Mouse (Mus musculus) gastrocnemius, postnatal 25 days (tissue): ENCODE measurements around the gene Brip1. TPM values are rescaled to one million over a fixed set of nuclear protein-coding genes. Genes with fewer than 3 reads are reported as not detected.

Experiments used
- DNase-seq: peaks from one replicate; pipeline ENCODE4 v3.0.0; 2022
- total RNA-seq, 2 experiments: library from RNA; stranded (reverse); gene quantifications; 1 replicate in 1 of 2; 2 replicates in 1 of 2; pipeline ENCODE4 v1.2.3; 2021

Gene Brip1
- total RNA-seq, 2 experiments from 2014 or later: 0.10 to 0.21 TPM

DNA sequence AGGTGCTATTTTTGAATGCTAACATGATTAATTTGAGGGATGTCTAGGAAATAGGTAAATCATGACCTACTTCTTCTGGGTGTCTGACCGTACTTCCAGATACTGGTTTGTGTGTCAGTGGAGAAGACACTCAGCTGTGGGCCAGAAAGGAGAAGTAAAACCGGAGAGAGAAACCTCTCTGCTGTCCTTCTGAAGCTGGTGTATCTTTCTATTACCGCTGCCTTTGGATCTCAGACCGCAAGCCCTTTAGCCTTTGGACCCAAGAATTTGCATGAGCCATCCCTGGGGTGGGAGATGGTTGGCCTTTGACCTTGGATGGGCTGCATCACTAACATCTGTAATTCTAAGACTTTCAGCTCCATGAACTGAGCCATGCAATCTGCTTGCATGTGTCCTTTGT is 93.7 kb downstream of the Brip1 start:
- no peak for DNase-seq

DNA sequence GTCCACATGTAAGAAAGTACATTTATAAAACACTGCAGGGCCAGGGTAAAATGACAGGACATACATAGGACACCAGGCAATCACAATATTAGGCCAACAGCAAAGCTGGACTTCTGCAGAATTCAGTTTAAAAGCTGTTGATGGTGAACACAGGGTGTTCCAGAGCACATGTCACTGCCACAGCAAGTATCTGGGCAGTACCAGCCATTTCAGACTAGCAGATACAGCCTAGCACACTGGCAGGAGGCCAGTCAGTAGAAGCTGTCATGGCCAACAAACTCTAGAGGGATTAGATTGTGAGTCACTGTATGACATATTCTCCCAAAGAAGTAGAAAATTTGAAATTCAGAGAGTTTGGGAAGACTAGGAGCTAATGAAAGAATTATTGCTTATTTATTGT is 94.4 kb downstream of the Brip1 start:
- no peak for DNase-seq

GRCm38 (mm10) chr11:86101191-86101590 is 99.8 kb downstream of the Brip1 start:
- no peak for DNase-seq

DNA sequence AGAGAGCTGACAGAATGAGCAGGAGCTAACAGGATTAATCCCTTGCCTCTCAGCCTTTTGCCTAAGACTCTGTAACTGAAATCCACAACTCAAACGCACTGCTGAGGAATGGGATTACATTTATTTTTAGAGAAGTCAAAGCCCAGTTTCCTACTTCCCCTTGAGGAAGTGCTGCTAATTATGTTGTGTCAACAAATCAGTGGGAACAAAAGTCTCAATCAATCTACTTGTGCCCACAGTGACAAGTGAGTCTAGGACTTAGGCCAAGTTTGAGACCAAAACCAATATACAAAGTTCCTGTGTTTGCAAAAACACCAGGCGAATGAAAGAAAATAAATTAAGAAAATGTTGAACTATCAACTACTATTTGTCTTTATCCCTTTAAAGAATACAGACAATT is 101.7 kb downstream of the Brip1 start:
- DNase-seq: no peak

GRCm38 (mm10) chr11:86088815-86089214 is 112.2 kb downstream of the Brip1 start:
- DNase-seq: no peak

DNA sequence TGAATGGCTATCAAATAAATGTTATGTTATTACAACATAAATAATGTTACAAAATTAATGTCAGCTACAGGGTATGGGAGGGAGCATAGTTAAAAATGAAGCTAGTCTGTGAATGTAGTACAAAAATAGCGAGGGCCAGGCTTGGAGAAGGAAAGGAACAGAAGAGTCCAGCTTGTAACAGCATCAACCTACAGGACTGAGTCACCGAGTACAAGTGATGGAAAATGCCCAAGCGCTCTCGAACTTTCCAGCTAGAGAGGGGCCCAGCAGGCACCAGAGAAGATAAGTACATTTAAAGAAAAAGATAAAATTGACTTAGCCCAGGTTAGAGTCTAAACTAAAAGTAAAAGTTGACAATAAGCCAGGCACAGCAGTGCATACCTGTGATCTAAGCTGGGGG is 116.5 kb downstream of the Brip1 start:
- DNase-seq: no peak

GRCm38 (mm10) chr11:86078025-86078424 is 123.0 kb downstream of the Brip1 start:
- DNase-seq: no peak

DNA sequence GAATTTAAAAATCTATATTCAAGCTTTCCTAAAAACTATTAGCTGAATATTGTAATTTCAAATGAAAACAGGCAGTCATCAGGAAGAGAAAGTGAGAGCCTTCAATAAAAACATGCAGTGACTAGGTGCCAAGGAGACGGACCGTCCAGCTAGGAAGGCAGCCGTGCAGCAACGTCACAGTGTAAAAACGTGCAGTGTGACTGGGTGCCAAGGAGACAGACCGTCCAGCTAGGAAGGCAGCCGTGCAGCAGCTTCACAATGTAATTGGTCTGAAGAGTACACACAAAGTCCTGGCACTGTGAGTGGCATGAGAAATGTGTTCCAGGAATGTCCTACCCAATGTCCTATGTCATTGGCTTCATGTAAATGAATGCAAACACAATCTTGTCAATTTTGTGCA is 124.0 kb downstream of the Brip1 start:
- no peak for DNase-seq

DNA sequence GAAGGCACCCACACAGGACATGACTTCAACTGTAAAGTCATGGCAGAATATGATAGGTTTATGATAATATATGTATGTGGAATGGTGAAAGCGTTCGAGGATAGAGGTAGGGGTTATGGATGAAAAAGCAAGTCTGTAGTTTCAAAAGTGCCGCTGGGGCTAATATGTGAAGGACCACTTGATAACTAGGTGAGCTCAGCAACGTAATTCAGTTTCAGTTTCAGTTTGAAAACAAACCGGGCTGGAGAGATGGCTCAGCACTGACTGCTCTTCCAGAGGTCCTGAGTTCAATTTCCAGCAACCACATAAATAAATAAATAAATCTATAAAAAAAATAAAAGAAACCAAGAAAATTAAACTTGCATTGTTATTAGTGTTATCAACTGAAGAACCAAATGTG is 124.6 kb downstream of the Brip1 start:
- DNase-seq: no peak

GRCm38 (mm10) chr11:86075371-86075770 is 125.6 kb downstream of the Brip1 start:
- DNase-seq: no peak

DNA sequence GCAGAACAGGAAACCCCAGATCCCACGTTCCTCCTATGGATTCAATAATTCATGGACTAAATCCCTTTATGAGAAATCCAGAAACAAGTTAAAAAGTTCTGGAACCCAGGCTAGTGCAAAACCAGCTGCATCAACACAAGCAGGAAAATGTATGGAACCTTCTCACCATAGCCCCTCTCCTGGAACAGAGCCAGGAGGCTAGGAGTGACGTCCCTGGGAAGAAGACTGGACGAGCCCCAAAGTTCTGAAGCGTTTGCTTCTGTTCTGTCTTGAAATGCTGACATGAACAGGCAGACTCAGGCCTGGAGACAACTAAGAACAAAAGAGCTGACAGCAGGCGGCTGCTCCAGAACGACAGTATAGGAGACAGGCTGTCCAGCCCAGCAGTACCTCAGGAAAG is 132.3 kb downstream of the Brip1 start:
- DNase-seq: no peak

- no peak for DNase-seq
These were observed 133.8 kb downstream of the Brip1 start for GRCm38 (mm10) chr11:86067154-86067553.

- no peak for DNase-seq
These were observed 136.1 kb downstream of the Brip1 start for GRCm38 (mm10) chr11:86064881-86065280.

- DNase-seq: no peak
These were observed 139.8 kb downstream of the Brip1 start for GRCm38 (mm10) chr11:86061243-86061642.

- no peak for DNase-seq
These were observed 141.9 kb downstream of the Brip1 start for GRCm38 (mm10) chr11:86059123-86059522.

DNA sequence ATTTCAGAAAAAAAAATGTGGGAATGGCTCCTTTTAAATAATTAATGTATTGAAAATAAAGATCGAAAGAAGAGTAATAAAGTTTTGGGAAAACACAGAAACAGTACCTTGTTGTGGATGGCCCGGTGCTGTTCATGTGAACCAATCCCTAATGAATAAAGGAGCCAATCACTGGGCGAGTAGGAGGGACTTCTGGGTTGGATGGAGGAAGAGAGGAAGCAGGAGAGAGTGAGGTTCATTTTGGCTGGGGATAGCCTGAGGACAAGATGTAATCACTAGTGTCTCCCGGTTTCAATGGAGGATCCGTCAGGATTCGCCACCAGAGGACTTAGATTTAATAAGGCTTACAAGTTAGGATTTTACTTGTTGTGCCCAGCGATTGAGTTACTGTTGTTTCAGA is 145.2 kb downstream of the Brip1 start:
- no peak for DNase-seq

DNA sequence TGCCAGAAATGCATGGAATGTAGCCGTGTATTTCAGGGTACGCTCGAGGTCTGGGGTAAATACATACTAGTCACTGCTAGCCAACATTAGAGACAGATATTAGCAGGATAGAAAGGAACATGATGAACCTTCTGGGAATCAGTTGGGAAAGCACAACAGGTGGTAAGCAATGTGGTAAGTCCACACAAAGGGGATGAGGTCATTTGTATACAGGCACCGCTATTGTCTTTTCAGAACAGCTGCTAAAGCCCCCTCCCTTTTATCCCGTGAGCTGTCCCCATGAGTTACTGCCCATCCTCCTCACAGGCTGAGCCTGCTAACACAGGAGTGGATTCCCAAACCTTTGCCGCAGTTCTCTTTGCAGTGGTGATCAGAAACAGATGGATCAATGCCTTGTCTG is 149.6 kb downstream of the Brip1 start:
- no peak for DNase-seq

GRCm38 (mm10) chr11:86050430-86051280 is 150.3 kb downstream of the Brip1 start:
- peak; percentile 26 for DNase-seq

DNA sequence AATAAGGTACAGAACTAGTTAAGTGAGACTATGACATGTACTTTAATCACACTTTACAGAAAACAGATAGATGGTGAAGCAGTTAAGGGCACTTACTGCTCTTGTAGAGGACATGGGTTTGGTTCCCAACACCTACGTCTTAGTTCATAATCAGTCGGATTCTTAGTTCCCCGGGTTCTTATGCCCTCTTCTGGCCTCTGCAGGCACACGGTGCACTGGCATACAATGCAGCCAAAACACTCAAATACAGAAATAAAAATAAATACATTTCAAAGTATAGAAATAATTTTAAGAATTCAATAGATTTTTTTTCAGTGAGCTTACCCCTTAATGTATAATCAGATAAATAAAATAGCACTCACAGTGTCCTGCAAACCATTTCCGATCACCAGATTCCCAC is 161.0 kb downstream of the Brip1 start:
- no peak for DNase-seq

- no peak for DNase-seq
These were observed 161.6 kb downstream of the Brip1 start for GRCm38 (mm10) chr11:86039355-86039754.

DNA sequence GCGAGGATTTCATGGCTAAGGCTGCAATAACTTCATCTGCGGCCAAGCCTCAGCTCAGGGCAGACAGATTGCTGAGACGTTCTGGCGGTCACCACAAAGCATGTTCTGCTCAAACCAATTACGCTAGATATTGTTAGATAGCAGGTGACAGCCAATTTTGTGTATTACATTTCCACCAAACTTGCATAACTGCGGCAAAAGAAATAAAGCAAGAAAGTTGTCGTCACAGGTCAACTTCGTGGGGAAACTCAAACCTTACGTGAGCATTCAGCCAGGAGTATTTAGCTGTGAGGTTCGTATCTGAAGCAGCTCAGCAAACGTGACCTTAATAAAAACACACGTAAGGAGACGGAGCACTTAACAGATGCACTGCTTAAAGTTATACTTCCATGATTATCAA is 162.3 kb downstream of the Brip1 start:
- DNase-seq: no peak

DNA sequence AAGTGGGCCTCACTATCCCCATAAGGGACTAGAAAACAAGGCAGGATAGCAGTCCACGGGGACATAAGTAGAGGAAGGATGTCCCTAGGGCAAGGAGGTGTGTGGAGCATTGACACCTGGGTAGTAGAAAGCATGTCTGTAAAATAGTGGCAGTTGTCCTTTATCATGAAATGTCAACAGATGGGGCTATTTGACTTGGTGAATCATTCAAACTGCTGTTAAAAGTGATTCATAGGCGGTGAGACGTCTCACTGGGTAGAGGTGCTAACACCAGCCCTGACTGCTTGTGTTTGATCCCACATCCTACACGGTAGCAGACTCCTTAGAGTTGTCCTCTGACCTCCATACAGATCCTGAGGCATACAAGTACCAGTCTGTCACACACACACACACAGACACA is 168.1 kb downstream of the Brip1 start:
- DNase-seq: no peak

DNA sequence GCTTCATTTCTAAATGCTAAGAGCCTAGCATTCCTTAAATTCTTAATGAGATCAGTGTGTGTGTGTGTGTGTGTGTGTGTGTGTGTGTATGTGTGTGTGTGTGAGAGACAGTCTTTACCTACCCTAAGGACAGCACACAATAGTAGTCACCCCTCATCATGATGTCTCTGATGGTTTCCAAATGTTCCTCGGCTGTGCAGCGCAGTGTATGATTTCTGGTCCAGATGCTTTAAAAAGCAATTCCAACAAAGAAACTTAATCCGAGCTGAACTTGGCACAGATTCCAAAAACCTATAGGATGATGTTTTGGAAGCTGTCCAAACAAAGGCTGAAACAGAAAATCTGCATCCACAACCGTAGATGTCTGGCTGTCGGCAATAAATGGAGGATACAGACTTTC is 173.0 kb downstream of the Brip1 start:
- no peak for DNase-seq

DNA sequence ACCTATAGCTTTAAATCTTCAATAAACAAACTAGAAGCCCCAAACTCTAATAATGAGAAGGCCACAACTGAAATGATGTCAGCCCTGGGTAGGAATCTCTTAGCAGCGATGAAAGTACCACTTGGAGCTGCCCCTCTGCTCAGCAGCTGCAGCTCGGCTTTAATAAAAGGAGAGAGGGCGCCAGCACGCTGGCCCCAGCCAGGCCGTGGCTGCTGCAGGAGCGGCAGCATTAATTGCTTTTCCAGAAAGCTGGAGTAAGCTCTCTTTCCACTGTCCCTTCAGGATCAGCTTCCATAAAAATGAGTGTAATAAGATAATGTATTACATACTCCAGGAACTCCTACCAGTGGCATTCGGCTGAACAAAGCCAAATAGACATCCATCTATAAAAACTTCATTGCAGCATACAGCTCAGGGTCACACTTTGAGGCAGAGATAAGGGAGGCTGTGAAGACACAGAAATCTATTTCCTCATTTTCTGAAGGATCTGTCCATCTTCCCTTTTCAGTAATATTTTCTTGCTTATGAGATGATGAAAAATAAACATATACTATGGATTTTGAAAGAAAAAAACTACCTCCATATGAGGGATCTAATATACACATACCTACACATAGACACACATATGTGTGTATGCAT is 174.3 kb downstream of the Brip1 start:
- DNase-seq: peak; percentile 23
